Mouse (Mus musculus): ENCODE measurements at regions not wholly inside any gene's neighbourhood (a gene's known extent, or its start where the extent isn't known, plus 50 kb on each side); places are given as distances from the start of the nearest gene placed in this dataset.

- no peak for TF ChIP-seq CTCF (IDR thresholded peaks at IDR 0.05; ENCODE audit: low read depth)
- TF ChIP-seq EP300 (IDR thresholded peaks at IDR 0.05; ENCODE audit: low read depth), result no peak
These were observed 451.5 kb upstream of the Pkn2 start for GRCm38 (mm10) chr3:143333339-143333738.

Data from heart, postnatal 0 days (tissue).